Mouse (Mus musculus): ENCODE results near the gene Gk5.
"Not testable (repeated sequence)": the region's sequence is repeated elsewhere in the genome, so short reads cannot be mapped to it uniquely, and the experiment has no call there.

Gk5 gene

GRCm38 (mm10) chr9:96152801-96153200 is 33.6 kb downstream of the Gk5 start:
- DNase-seq: peak; percentile 25 to 71

GRCm38 (mm10) chr9:96158431-96158830 is 39.3 kb downstream of the Gk5 start:
- DNase-seq: no peak

GRCm38 (mm10) chr9:96159047-96159446 is 39.9 kb downstream of the Gk5 start:
- DNase-seq: peak in 1 of 2 experiments; percentile 51

GRCm38 (mm10) chr9:96160767-96161166 is 41.6 kb downstream of the Gk5 start:
- peak; percentile 31 to 66 for DNase-seq

GRCm38 (mm10) chr9:96162421-96162820 is 43.3 kb downstream of the Gk5 start:
- peak; percentile 22 to 55 for DNase-seq

- DNase-seq: no peak
Measured at GRCm38 (mm10) chr9:96163443-96163842, 44.3 kb downstream of the Gk5 start.

- not testable (repeated sequence) for DNase-seq
Measured at GRCm38 (mm10) chr9:96163983-96164382, 44.8 kb downstream of the Gk5 start.

- DNase-seq: peak; percentile 76 to 83
Measured at GRCm38 (mm10) chr9:96167168-96167585, 48.0 kb downstream of the Gk5 start.

GRCm38 (mm10) chr9:96170600-96170999 is 51.4 kb downstream of the Gk5 start:
- no peak for DNase-seq

- DNase-seq: no peak
Measured at GRCm38 (mm10) chr9:96184909-96185308, 65.7 kb downstream of the Gk5 start.

GRCm38 (mm10) chr9:96186701-96187100 is 67.5 kb downstream of the Gk5 start:
- no peak for DNase-seq

- DNase-seq: peak; percentile 92 to 97
Measured at GRCm38 (mm10) chr9:96195885-96196622, 76.9 kb downstream of the Gk5 start, which contains the start of gene Tfdp2. TSS of gene Tfdp2 (plus strand) at chr9:96196275.

GRCm38 (mm10) chr9:96196636-96197181 is 77.5 kb downstream of the Gk5 start:
- DNase-seq: peak; percentile 50 to 58

- no peak for DNase-seq
Measured at GRCm38 (mm10) chr9:96197806-96198205, 78.6 kb downstream of the Gk5 start.

GRCm38 (mm10) chr9:96203663-96204062 is 84.5 kb downstream of the Gk5 start:
- no peak for DNase-seq

- no peak for DNase-seq
Measured at GRCm38 (mm10) chr9:96207428-96207827, 88.3 kb downstream of the Gk5 start.

GRCm38 (mm10) chr9:96213036-96213645 is 94.0 kb downstream of the Gk5 start:
- no peak for DNase-seq

- DNase-seq: no peak
Measured at GRCm38 (mm10) chr9:96214171-96214570, 95.0 kb downstream of the Gk5 start.

- no peak for DNase-seq
Measured at GRCm38 (mm10) chr9:96217299-96217698, 98.1 kb downstream of the Gk5 start.

GRCm38 (mm10) chr9:96217799-96218198 is 98.6 kb downstream of the Gk5 start:
- no peak for DNase-seq

- no peak for DNase-seq
Measured at GRCm38 (mm10) chr9:96219114-96219669, 100.0 kb downstream of the Gk5 start.

- DNase-seq: no peak
Measured at GRCm38 (mm10) chr9:96220419-96220818, 101.3 kb downstream of the Gk5 start.

- DNase-seq: no peak
Measured at GRCm38 (mm10) chr9:96223302-96223701, 104.1 kb downstream of the Gk5 start.

- no peak for DNase-seq
Measured at GRCm38 (mm10) chr9:96228285-96228684, 109.1 kb downstream of the Gk5 start.

Data from kidney, postnatal 25 days (tissue).